Mouse (Mus musculus) limb, embryonic 13.5 days (tissue): Measurements from ENCODE around the gene Ppm1d. TPM values are rescaled to one million over a fixed set of nuclear protein-coding genes. Genes with fewer than 3 reads are reported as not detected.

Experiments
- ATAC-seq: fragments of 200-750 bp; cut with Nextera tagmentation; 2 replicates; pipeline ENCODE4 v1.8.0; 2017; ENCODE audit warnings: low read depth, moderate number of reproducible peaks, moderate TSS enrichment; ENCODE audit not compliant: low FRiP score
- H3K27ac ChIP-seq: fragments of 300-500 bp; sonication (generic); 2 replicates; pipeline ENCODE4 v1.5.1; 2015; ENCODE audit warnings: inconsistent platforms, mild to moderate bottlenecking, moderate library complexity
- H3K27me3 ChIP-seq: fragments of 300-500 bp; sonication (generic); 2 replicates; pipeline ENCODE4 v1.6.1; 2015; ENCODE audit warnings: mild to moderate bottlenecking, inconsistent platforms
- H3K36me3 ChIP-seq: fragments of 300-500 bp; sonication (generic); 2 replicates; pipeline ENCODE4 v1.6.1; 2015; ENCODE audit warnings: inconsistent platforms, mild to moderate bottlenecking, moderate library complexity
- H3K4me1 ChIP-seq: fragments of 300-500 bp; sonication (generic); 2 replicates; pipeline ENCODE4 v1.6.1; 2015; ENCODE audit warnings: inconsistent platforms
- H3K4me2 ChIP-seq: fragments of 300-500 bp; sonication (generic); replicated peaks from 2 replicates; pipeline ENCODE4 v1.6.1; 2015; ENCODE audit warnings: inconsistent platforms, mild to moderate bottlenecking, moderate library complexity
- H3K4me3 ChIP-seq: fragments of 300-500 bp; sonication (generic); 2 replicates; pipeline ENCODE4 v1.5.1; 2015; ENCODE audit warnings: moderate library complexity, mild to moderate bottlenecking, inconsistent platforms
- H3K9ac ChIP-seq: fragments of 300-500 bp; sonication (generic); 2 replicates; pipeline ENCODE4 v1.6.1; 2015; ENCODE audit warnings: mild to moderate bottlenecking, inconsistent platforms
- H3K9me3 ChIP-seq: fragments of 300-500 bp; sonication (generic); 2 replicates; pipeline ENCODE4 v1.6.1; 2016; ENCODE audit warnings: inconsistent platforms
- WGBS: fragments of 180-500 bp; shearing (Covaris S2); methylation state at CpG from one replicate; pipeline ENCODE4 v1.1.7; 2015; 5-methylcytosine and 5-hydroxymethylcytosine counted together
- polyA plus RNA-seq: library from polyadenylated mRNA; unstranded; fragments of >200 nt; fragmentation: Nextera tagmentation; extraction: Ambion mirVana; gene quantifications from 2 replicates; pipeline ENCODE4 v1.2.1, GENCODE M21; 2015

Ppm1d gene
- polyA plus RNA-seq, 1 experiment from 2014 or later, result 18.4 TPM

- no peaks in the 10 kb centered on the region for H3K4me1 ChIP-seq
- no peaks in the 10 kb centered on the region for H3K9me3 ChIP-seq
- no peak for ATAC-seq
- H3K36me3 ChIP-seq, result no peaks in the 10 kb centered on the region
- H3K27me3 ChIP-seq, result no peaks in the 10 kb centered on the region
- WGBS, result 82% methylated on average over 2 of the region's 2 CpGs
- H3K9ac ChIP-seq, result no peak overlapping the region
- H3K27ac ChIP-seq, result no peak overlapping the region
- no peak overlapping the region for H3K4me2 ChIP-seq
- no peak overlapping the region for H3K4me3 ChIP-seq
These were observed 9.2 kb upstream of the Ppm1d start for GRCm38 (mm10) chr11:85301836-85302235.

GRCm38 (mm10) chr11:85306577-85307260 lies 4.3 kb upstream of the Ppm1d start:
- Histone ChIP-seq H3K9me3 (no peaks in the 10 kb centered on the region), H3K27ac (no peak overlapping the region), H3K4me1 (no peaks in the 10 kb centered on the region), H3K36me3 (no peaks in the 10 kb centered on the region), H3K4me2 (no peak overlapping the region), H3K9ac (no peak overlapping the region), H3K4me3 (no peak overlapping the region), H3K27me3 (no peaks in the 10 kb centered on the region)
- ATAC-seq, result no peak
- WGBS, result 60% methylated on average over 4 of the region's 4 CpGs

- no peak for ATAC-seq
- Histone ChIP-seq H3K9me3 (no peaks in the 10 kb centered on the region), H3K36me3 (no peaks in the 10 kb centered on the region), H3K4me1 (peaks cover 17% of the 10 kb centered on the region), H3K4me2 (no peak overlapping the region), H3K27ac (no peak overlapping the region), H3K27me3 (no peaks in the 10 kb centered on the region), H3K9ac (no peak overlapping the region), H3K4me3 (no peak overlapping the region)
- 75% methylated on average over 2 of the region's 2 CpGs for WGBS
These were observed 2.2 kb upstream of the Ppm1d start for GRCm38 (mm10) chr11:85308799-85309198.

GRCm38 (mm10) chr11:85310407-85310712 lies 684 bp upstream of the Ppm1d start:
- peak overlapping the region; percentile 76 for H3K9ac ChIP-seq
- H3K36me3 ChIP-seq, result peaks cover 10% of the 10 kb centered on the region
- H3K4me1 ChIP-seq, result peaks cover 17% of the 10 kb centered on the region
- peak overlapping the region; percentile 84 for H3K4me2 ChIP-seq
- H3K27me3 ChIP-seq, result no peaks in the 10 kb centered on the region
- WGBS, result 2% methylated on average over 15 of the region's 15 CpGs
- H3K4me3 ChIP-seq, result peak overlapping the region; percentile 96
- H3K9me3 ChIP-seq, result no peaks in the 10 kb centered on the region
- ATAC-seq, result no peak
- H3K27ac ChIP-seq, result peak overlapping the region; percentile 79

- ATAC-seq, result no peak
- H3K4me2 ChIP-seq, result peak overlapping the region; percentile 74
- peaks cover 17% of the 10 kb centered on the region for H3K4me1 ChIP-seq
- H3K27me3 ChIP-seq, result no peaks in the 10 kb centered on the region
- H3K27ac ChIP-seq, result peak overlapping the region; percentile 91
- H3K4me3 ChIP-seq, result peak overlapping the region; percentile 96
- WGBS, result under 1% methylated on average over 56 of the region's 56 CpGs
- peak overlapping the region; percentile 94 for H3K9ac ChIP-seq
- peaks cover 16% of the 10 kb centered on the region for H3K36me3 ChIP-seq
- no peaks in the 10 kb centered on the region for H3K9me3 ChIP-seq
These were observed 824 bp downstream of the Ppm1d start for GRCm38 (mm10) chr11:85311645-85312490.

- Histone ChIP-seq H3K9ac (no peak overlapping the region), H3K4me1 (peaks cover 17% of the 10 kb centered on the region), H3K36me3 (peaks cover 18% of the 10 kb centered on the region), H3K27ac (0 out of 2 replicates have a peak overlapping the region, but pooled peaks have one; percentile 91), H3K9me3 (no peaks in the 10 kb centered on the region), H3K4me3 (peak overlapping the region; percentile 96), H3K27me3 (no peaks in the 10 kb centered on the region), H3K4me2 (peak overlapping the region; percentile 74)
- ATAC-seq, result peak; percentile 60; the same call in 1 of the 2 replicates
- 9% methylated on average over 2 of the region's 2 CpGs for whole genome bisulfite sequencing
These were observed 1.8 kb downstream of the Ppm1d start for GRCm38 (mm10) chr11:85312818-85313217.

- H3K9me3 ChIP-seq, result no peaks in the 10 kb centered on the region
- ATAC-seq, result no peak
- H3K36me3 ChIP-seq, result peaks cover 18% of the 10 kb centered on the region
- WGBS, result 82% methylated on average over 3 of the region's 3 CpGs
- peak overlapping the region; percentile 74 for H3K4me2 ChIP-seq
- no peaks in the 10 kb centered on the region for H3K27me3 ChIP-seq
- H3K4me3 ChIP-seq, result peak overlapping the region; percentile 96
- H3K27ac ChIP-seq, result 0 out of 2 replicates have a peak overlapping the region, but pooled peaks have one; percentile 48
- peaks cover 17% of the 10 kb centered on the region for H3K4me1 ChIP-seq
- H3K9ac ChIP-seq, result 0 out of 2 replicates have a peak overlapping the region, but pooled peaks have one; percentile 31
These were observed 2.3 kb downstream of the Ppm1d start for GRCm38 (mm10) chr11:85313361-85313760.

GRCm38 (mm10) chr11:85323567-85324330 lies 12.7 kb downstream of the Ppm1d start:
- WGBS, result 87% methylated on average over 9 of the region's 9 CpGs
- Histone ChIP-seq H3K27me3 (no peaks in the 10 kb centered on the region), H3K4me3 (no peak overlapping the region), H3K4me2 (no peak overlapping the region), H3K9ac (no peak overlapping the region), H3K36me3 (peaks cover 7% of the 10 kb centered on the region), H3K9me3 (no peaks in the 10 kb centered on the region), H3K27ac (no peak overlapping the region), H3K4me1 (no peaks in the 10 kb centered on the region)
- no peak for ATAC-seq

GRCm38 (mm10) chr11:85328717-85329116 lies 17.7 kb downstream of the Ppm1d start:
- Histone ChIP-seq H3K9me3 (no peaks in the 10 kb centered on the region), H3K27me3 (no peaks in the 10 kb centered on the region), H3K4me1 (no peaks in the 10 kb centered on the region), H3K4me2 (no peak overlapping the region), H3K36me3 (peaks cover 36% of the 10 kb centered on the region), H3K27ac (no peak overlapping the region), H3K4me3 (no peak overlapping the region), H3K9ac (no peak overlapping the region)
- WGBS, result 93% methylated on average over 3 of the region's 3 CpGs
- ATAC-seq, result no peak

GRCm38 (mm10) chr11:85329167-85329894 lies 18.3 kb downstream of the Ppm1d start:
- no peak overlapping the region for H3K9ac ChIP-seq
- no peak overlapping the region for H3K27ac ChIP-seq
- H3K36me3 ChIP-seq, result peaks cover 41% of the 10 kb centered on the region
- no peaks in the 10 kb centered on the region for H3K27me3 ChIP-seq
- H3K4me3 ChIP-seq, result no peak overlapping the region
- ATAC-seq, result no peak
- H3K9me3 ChIP-seq, result no peaks in the 10 kb centered on the region
- no peaks in the 10 kb centered on the region for H3K4me1 ChIP-seq
- H3K4me2 ChIP-seq, result no peak overlapping the region
- 92% methylated on average over 7 of the region's 7 CpGs for WGBS

GRCm38 (mm10) chr11:85334778-85335177 lies 23.7 kb downstream of the Ppm1d start:
- H3K36me3 ChIP-seq, result peaks cover 71% of the 10 kb centered on the region

More at GRCm38 (mm10) chr11:85334778-85335177, 23.7 kb downstream of the Ppm1d start:
- H3K9me3 ChIP-seq, result no peaks in the 10 kb centered on the region
- ATAC-seq, result no peak
- no peaks in the 10 kb centered on the region for H3K4me1 ChIP-seq
- H3K4me2 ChIP-seq, result no peak overlapping the region
- no peak overlapping the region for H3K4me3 ChIP-seq
- WGBS, result 48% methylated on average over 4 of the region's 4 CpGs
- H3K9ac ChIP-seq, result no peak overlapping the region
- no peak overlapping the region for H3K27ac ChIP-seq
- H3K27me3 ChIP-seq, result no peaks in the 10 kb centered on the region
